Mouse (Mus musculus) E14TG2a.4 (cell line): ENCODE results near the gene Rps7.

Experiments
- H3K27me3 ChIP-seq: 2 replicates; pipeline ENCODE4 v1.6.1; 2014; ENCODE audit warnings: low read length, control low read depth; ENCODE audit not compliant: insufficient read depth
- H3K36me3 ChIP-seq: 2 replicates; pipeline ENCODE4 v1.6.1; 2014; ENCODE audit warnings: low read length, control low read depth; ENCODE audit not compliant: insufficient read depth
- H3K4me1 ChIP-seq: replicated peaks from 2 replicates; pipeline ENCODE4 v1.6.1; 2014; ENCODE audit warnings: low read depth, low read length, control low read depth
- H3K4me3 ChIP-seq: replicated peaks from 2 replicates; pipeline ENCODE4 v1.5.1; 2014; ENCODE audit warnings: mild to moderate bottlenecking, low read length
- H3K9me3 ChIP-seq: 2 replicates; pipeline ENCODE4 v1.6.1; 2014; ENCODE audit warnings: low read length, control low read depth
- CTCF ChIP-seq: conservative IDR thresholded peaks from 2 replicates; pipeline ENCODE4 v1.5.1; 2014; ENCODE audit warnings: low read length
- NANOG ChIP-seq: IDR thresholded peaks from 2 replicates; pipeline ENCODE4 v1.6.1; 2014; ENCODE audit warnings: borderline replicate concordance, low read length, mixed read lengths
- POU5F1 ChIP-seq: IDR thresholded peaks from 2 replicates; pipeline ENCODE4 v1.6.1; 2014; ENCODE audit warnings: low read length, borderline replicate concordance

Rps7 gene

DNA sequence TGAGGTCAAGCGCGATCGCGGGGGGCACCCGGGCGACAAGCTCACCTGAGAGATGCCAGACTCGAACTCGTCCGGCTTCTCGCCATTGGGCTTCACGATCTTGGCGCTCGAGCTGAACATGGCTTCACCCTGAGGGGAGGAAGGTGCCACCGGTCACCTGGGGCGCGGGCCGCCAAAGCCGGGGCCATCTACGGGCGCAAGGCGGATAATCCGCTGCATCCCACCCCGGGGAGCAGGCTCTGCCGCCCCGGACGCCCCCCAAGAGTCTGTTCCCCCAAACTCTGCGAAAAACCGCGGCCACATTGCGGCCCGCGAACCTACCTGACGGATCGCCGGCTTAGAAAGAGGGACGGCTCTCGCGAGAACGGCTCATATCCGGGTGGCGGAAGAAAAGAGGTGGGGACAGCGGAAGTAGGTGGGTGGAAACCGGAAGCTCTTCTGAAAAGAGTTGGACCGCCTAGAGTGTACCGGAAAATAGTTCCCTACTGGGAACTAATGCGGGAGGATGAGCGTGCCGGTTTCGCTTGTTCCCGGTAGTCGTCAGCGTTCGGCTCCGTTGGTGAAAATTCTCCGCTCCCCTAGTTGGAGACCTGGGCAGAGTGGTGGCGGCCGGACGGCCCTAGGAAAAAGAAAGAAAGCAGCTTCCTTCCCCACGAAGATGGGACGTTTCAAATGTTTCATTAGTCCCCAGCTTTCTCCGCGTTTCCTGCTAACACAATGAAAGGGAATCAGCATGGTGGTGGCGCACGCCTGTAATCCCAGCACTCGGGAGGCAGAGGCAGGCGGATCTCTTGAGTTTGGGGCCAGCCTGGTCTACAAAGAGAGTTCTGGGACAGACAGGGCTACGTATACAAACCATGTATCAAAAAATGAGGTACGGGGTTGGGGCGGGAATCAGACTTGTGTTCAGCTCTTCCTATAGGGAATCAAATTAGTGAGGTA lies at the start of gene Rps7:
Gene Rps7, minus strand, starts transcription at position 419 of the 942 bp plus-strand sequence.
- peaks cover 27% of the 10 kb centered on the region for H3K4me1 ChIP-seq
- no peaks in the 10 kb centered on the region for H3K27me3 ChIP-seq
- H3K36me3 ChIP-seq, result peaks cover 43% of the 10 kb centered on the region
- no peaks in the 10 kb centered on the region for H3K9me3 ChIP-seq
- peak; percentile 35; the same call in 1 of the 2 replicates for TF ChIP-seq POU5F1
- TF ChIP-seq CTCF, result no peak
- peak within 1 kb of the TSS; percentile 94 for H3K4me3 ChIP-seq

DNA sequence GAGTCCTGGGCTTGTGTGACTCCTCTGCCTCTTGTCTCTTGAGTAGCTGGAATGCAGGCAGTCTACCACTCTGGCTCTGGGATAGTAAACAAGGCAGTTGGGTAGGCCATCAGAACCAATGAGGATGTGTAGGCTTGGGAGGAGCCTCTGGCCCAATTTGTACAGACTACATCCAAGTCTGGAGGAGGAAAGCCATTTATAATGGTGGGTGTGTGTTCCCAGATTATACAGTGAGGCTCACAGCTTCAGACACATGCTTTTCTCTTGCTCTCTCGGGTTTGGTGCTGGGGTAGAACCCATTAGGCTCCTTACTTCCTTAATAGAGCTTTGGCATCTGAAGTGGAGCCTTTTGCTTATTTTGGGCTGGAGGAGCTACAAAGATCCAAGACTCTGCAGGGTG lies 48.9 kb upstream of the Rps7 start:
- TF ChIP-seq NANOG (no peak), POU5F1 (no peak), CTCF (no peak)
- Histone ChIP-seq H3K27me3 (no peaks in the 10 kb centered on the region), H3K4me3 (no peak overlapping the region), H3K36me3 (peaks cover 44% of the 10 kb centered on the region), H3K4me1 (0 out of 2 replicates have a peak, but pooled peaks cover 5% of the 10 kb centered on the region), H3K9me3 (peaks cover 17% of the 10 kb centered on the region)

DNA sequence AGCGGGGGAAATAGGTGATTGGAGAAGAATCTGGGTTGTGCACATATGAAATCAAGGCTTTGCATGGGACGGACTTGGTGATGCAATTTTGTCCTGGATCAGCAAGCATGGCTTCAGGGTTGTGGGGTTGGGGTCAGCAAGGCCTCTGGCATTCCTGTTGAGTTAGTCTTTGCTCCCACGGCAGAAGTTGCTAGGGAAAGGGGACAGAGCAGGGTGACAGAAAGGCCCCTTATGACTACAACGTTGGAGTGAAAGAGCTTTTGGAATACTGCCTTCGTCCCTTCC lies 40.1 kb upstream of the Rps7 start:
- Histone ChIP-seq H3K4me3 (peak overlapping the region; percentile 80), H3K4me1 (peaks cover 30% of the 10 kb centered on the region), H3K9me3 (no peaks in the 10 kb centered on the region; the same call in 1 of the 2 replicates), H3K36me3 (peaks cover 32% of the 10 kb centered on the region), H3K27me3 (no peaks in the 10 kb centered on the region)
- TF ChIP-seq CTCF (no peak), POU5F1 (no peak), NANOG (no peak)

DNA sequence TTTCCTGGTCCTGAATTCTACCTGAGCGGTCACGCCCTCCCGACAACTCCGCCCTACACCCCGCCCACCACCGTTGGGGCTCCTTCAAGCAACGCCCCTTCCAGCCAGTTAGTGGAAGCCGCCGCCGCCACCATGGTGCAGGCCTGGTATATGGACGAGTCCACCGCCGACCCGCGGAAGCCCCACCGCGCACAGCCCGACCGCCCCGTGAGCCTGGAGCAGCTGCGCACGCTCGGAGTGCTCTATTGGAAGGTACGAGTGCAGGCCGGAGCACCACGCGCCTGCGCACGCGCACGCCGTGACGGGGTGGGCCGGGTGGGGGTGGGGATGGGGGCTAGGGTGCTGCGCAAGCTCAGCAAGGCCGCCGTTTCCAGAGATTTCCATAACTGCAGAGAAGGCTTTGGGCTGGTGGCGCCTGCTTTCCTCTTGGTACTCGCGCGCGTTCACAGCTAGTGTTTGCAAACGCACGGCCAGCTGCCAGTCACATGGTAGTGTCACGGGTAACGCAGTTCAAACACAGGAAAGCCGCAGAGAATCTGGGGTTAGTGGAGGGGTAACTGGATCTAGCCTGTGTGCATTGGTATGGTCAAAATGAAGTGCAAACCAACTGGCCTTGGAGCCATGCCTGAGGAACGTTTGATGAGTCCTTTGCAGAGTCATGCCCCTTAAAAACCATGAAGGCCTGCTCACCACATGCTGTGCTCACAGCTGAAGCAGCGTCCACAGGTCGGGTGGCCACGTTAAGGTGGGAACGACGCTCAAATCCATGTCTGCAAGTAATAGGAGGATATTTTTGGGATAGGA lies 39.6 kb upstream of the Rps7 start, which contains the start of gene Adi1:
Gene Adi1, plus strand, starts transcription at position 111 of the 804 bp plus-strand sequence.
- Histone ChIP-seq H3K36me3 (peaks cover 27% of the 10 kb centered on the region), H3K9me3 (no peaks in the 10 kb centered on the region; the same call in 1 of the 2 replicates), H3K27me3 (no peaks in the 10 kb centered on the region), H3K4me3 (peak within 1 kb of the TSS; percentile 80), H3K4me1 (peaks cover 30% of the 10 kb centered on the region)
- TF ChIP-seq POU5F1, result no peak
- TF ChIP-seq NANOG, result no peak
- TF ChIP-seq CTCF, result no peak

DNA sequence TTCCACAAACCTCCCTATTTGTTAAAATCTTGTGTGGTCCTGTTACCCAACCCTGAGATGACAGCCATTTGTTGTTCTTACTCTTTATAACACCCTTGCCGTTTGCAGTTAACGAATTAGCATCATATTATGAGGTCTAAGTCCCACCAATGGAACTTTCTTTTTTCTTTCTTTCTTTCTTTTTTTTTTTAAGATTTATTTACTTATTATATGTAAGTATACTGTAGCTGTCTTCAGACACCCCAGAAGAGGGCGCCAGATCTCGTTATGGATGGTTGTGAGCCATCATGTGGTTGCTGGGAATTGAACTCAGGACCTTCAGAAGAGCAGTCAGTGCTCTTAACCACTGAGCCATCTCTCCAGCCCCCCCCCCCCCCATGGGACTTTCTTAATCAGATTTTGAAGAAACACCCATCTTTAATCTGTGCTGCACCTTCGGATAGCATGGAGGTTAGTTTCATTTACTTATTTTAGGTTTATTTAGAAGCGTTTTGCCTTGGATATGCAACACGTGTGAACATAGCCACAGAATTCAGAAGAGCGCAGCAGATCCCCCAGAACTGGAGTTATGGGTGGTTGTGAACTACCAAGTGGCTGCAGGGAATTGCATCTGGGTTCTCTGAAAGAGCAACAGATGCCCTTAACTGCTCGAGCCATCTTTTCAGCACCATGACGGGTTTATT lies 38.4 kb upstream of the Rps7 start:
- peaks cover 30% of the 10 kb centered on the region for H3K4me1 ChIP-seq
- peaks cover 17% of the 10 kb centered on the region for H3K36me3 ChIP-seq
- peak overlapping the region; percentile 80 for H3K4me3 ChIP-seq
- TF ChIP-seq CTCF, result no peak
- TF ChIP-seq NANOG, result no peak
- TF ChIP-seq POU5F1, result no peak
- no peaks in the 10 kb centered on the region for H3K27me3 ChIP-seq
- H3K9me3 ChIP-seq, result no peaks in the 10 kb centered on the region; the same call in 1 of the 2 replicates

DNA sequence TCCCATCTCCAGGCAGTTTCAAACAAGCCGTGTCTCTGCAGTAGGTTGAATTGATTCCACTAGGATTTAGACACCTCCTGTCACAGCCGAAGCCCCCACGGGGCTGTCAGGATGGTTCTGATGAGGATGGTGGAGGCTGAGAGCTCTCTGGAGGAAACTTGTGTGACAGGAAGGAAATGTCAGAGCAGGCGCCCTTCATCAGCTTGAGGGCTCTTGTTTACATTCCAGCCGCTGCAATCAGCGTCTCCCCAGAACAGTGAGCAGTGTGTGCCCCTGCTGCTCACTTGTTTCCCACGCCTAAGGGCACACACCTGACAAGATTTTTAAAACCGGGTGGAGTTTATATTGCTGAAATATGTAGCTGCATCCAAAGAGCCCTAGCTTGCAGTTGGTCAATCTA lies 31.5 kb upstream of the Rps7 start:
- TF ChIP-seq POU5F1, result no peak
- TF ChIP-seq NANOG, result no peak
- no peak for TF ChIP-seq CTCF
- Histone ChIP-seq H3K27me3 (no peaks in the 10 kb centered on the region), H3K9me3 (no peaks in the 10 kb centered on the region), H3K36me3 (no peaks in the 10 kb centered on the region), H3K4me1 (no peaks in the 10 kb centered on the region), H3K4me3 (no peak overlapping the region)

DNA sequence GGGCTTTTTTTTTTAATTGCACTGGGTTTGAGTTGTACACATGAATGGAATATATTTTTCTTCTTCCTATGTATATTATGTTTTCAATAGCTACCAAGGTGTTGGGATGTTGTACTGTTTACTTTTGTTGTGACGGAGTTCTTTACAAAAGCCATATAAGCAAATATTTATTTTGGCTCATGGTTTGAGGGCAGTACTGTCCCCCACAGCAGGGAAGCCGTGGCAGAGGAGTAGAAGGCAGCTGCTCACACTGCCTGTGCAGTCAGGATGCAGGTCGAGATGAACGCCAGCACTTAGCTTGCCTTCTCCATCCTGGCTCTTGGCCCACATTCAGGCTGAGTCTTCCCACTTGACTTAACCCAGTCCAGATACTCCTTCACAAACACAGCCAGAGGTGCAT lies 31.0 kb upstream of the Rps7 start:
- no peak overlapping the region for H3K4me3 ChIP-seq
- no peaks in the 10 kb centered on the region for H3K9me3 ChIP-seq
- no peak for TF ChIP-seq POU5F1
- TF ChIP-seq NANOG, result no peak
- TF ChIP-seq CTCF, result no peak
- no peaks in the 10 kb centered on the region for H3K27me3 ChIP-seq
- no peaks in the 10 kb centered on the region for H3K36me3 ChIP-seq
- no peaks in the 10 kb centered on the region for H3K4me1 ChIP-seq

DNA sequence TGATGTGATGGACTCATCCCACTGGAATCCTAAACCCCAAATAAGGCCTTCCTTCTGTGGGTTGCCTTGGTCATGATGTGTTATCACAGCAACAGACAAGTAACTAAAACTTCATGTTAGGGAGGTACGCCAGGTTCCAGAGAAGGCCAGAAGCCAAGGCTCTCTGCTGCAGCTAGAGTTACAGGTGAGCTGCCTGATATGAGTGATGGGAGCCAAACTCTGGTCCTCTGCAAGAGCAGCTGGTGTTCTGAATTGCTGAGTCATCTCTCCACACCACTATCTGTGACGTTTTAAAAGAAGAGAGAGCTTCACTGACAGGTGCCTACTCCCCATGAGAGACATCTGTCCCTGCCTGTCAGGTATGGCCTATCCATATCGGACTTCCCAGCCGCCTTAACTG lies 26.9 kb upstream of the Rps7 start:
- Histone ChIP-seq H3K4me1 (peaks cover 29% of the 10 kb centered on the region), H3K36me3 (peaks cover 36% of the 10 kb centered on the region), H3K9me3 (no peaks in the 10 kb centered on the region), H3K27me3 (no peaks in the 10 kb centered on the region), H3K4me3 (no peak overlapping the region)
- no peak for TF ChIP-seq POU5F1
